Mouse (Mus musculus) myocyte (in vitro differentiated cells): ENCODE results near the gene Rgs11.

Experiments used
- POLR2A ChIP-seq: IDR thresholded peaks from one replicate; pipeline ENCODE4 v1.6.1; 2011; ENCODE audit warnings: low read depth, mild to moderate bottlenecking, control low read depth, moderate library complexity; ENCODE audit not compliant: insufficient read length
- REST ChIP-seq: IDR thresholded peaks from one replicate; pipeline ENCODE4 v1.6.1; 2011; ENCODE audit warnings: mild to moderate bottlenecking, control low read depth, moderate library complexity; ENCODE audit not compliant: insufficient read depth, insufficient read length
- SRF ChIP-seq: IDR thresholded peaks from one replicate; pipeline ENCODE4 v1.6.1; 2011; ENCODE audit warnings: low read depth; ENCODE audit not compliant: control insufficient read depth, insufficient read length
- USF1 ChIP-seq: IDR thresholded peaks from one replicate; pipeline ENCODE4 v1.6.1; 2011; ENCODE audit warnings: low read depth, mild to moderate bottlenecking, control low read depth, moderate library complexity

- TF ChIP-seq USF1, result no peak
- no peak for TF ChIP-seq REST
- TF ChIP-seq SRF, result no peak
- TF ChIP-seq POLR2A, result no peak
Observed at GRCm38 (mm10) chr17:26221508-26221907, 18.8 kb downstream of the Rgs11 start.
